Mouse (Mus musculus): ENCODE data around the gene Mnat1.
A peak's percentile ranks its signal among the peaks of the same experiment; 100 is the strongest.
"Not testable (repeated sequence)": the region's sequence is repeated elsewhere in the genome, so short reads cannot be mapped to it uniquely, and the experiment has no call there.

Mnat1 gene

GRCm38 (mm10) chr12:73123093-73124041 lies at the start of gene Mnat1:
Gene Mnat1, plus strand, starts transcription at chr12:73123717.
- no peaks in the 10 kb centered on the region for H3K9me3 ChIP-seq (ENCODE audit: low read length)
- no peaks in the 10 kb centered on the region for H3K36me3 ChIP-seq (ENCODE audit: insufficient read depth, low read length)
- H3K27me3 ChIP-seq (ENCODE audit: insufficient read depth, low read length): no peaks in the 10 kb centered on the region
- peak within 1 kb of the TSS; percentile 91 for H3K4me3 ChIP-seq (replicated peaks; ENCODE audit: low read length)
- TF ChIP-seq CTCF (conservative IDR thresholded peaks at IDR 0.05; ENCODE audit: low read length) (no peak), NANOG (IDR thresholded peaks at IDR 0.05; ENCODE audit: borderline replicate concordance, low read length) (no peak), POU5F1 (IDR thresholded peaks at IDR 0.05; ENCODE audit: borderline replicate concordance, low read length) (no peak)
- peaks cover 32% of the 10 kb centered on the region for H3K4me1 ChIP-seq (replicated peaks; ENCODE audit: low read depth, low read length)

GRCm38 (mm10) chr12:73081828-73082227 lies 41.7 kb upstream of the Mnat1 start:
- not testable (repeated sequence) for H3K9me3 ChIP-seq (ENCODE audit: low read length); H3K4me3 ChIP-seq (replicated peaks; ENCODE audit: low read length); H3K27me3 ChIP-seq (ENCODE audit: insufficient read depth, low read length); H3K36me3 ChIP-seq (ENCODE audit: insufficient read depth, low read length)
- H3K4me1 ChIP-seq (replicated peaks; ENCODE audit: low read depth, low read length): peaks cover 48% of the 10 kb centered on the region
- peak; percentile 76 for TF ChIP-seq NANOG (IDR thresholded peaks at IDR 0.05; ENCODE audit: borderline replicate concordance, low read length)

- Histone ChIP-seq H3K36me3 (ENCODE audit: insufficient read depth, low read length) (no peaks in the 10 kb centered on the region), H3K27me3 (ENCODE audit: insufficient read depth, low read length) (no peaks in the 10 kb centered on the region), H3K4me1 (replicated peaks; ENCODE audit: low read depth, low read length) (peaks cover 67% of the 10 kb centered on the region), H3K9me3 (ENCODE audit: low read length) (no peaks in the 10 kb centered on the region), H3K4me3 (replicated peaks; ENCODE audit: low read length) (peak overlapping the region; percentile 46; the same call in 1 of the 2 replicates)
- TF ChIP-seq POU5F1 (IDR thresholded peaks at IDR 0.05; ENCODE audit: borderline replicate concordance, low read length): no peak
- TF ChIP-seq CTCF (conservative IDR thresholded peaks at IDR 0.05; ENCODE audit: low read length): no peak
- TF ChIP-seq NANOG (IDR thresholded peaks at IDR 0.05; ENCODE audit: borderline replicate concordance, low read length): no peak
Observed at GRCm38 (mm10) chr12:73083773-73084172, 39.7 kb upstream of the Mnat1 start.

GRCm38 (mm10) chr12:73085739-73086630 lies 37.5 kb upstream of the Mnat1 start:
- peaks cover 88% of the 10 kb centered on the region for H3K4me1 ChIP-seq (replicated peaks; ENCODE audit: low read depth, low read length)
- H3K27me3 ChIP-seq (ENCODE audit: insufficient read depth, low read length): no peaks in the 10 kb centered on the region
- no peaks in the 10 kb centered on the region for H3K9me3 ChIP-seq (ENCODE audit: low read length)
- H3K36me3 ChIP-seq (ENCODE audit: insufficient read depth, low read length): peaks cover 5% of the 10 kb centered on the region; the same call in 1 of the 2 replicates
- peak overlapping the region; percentile 43 for H3K4me3 ChIP-seq (replicated peaks; ENCODE audit: low read length)
- TF ChIP-seq NANOG (IDR thresholded peaks at IDR 0.05; ENCODE audit: borderline replicate concordance, low read length) (peak; percentile 74), CTCF (conservative IDR thresholded peaks at IDR 0.05; ENCODE audit: low read length) (no peak), POU5F1 (IDR thresholded peaks at IDR 0.05; ENCODE audit: borderline replicate concordance, low read length) (peak; percentile 89)

GRCm38 (mm10) chr12:73087086-73087485 lies 36.4 kb upstream of the Mnat1 start:
- Histone ChIP-seq H3K27me3 (ENCODE audit: insufficient read depth, low read length) (no peaks in the 10 kb centered on the region), H3K36me3 (ENCODE audit: insufficient read depth, low read length) (peaks cover 8% of the 10 kb centered on the region; the same call in 1 of the 2 replicates), H3K4me3 (replicated peaks; ENCODE audit: low read length) (peak overlapping the region; percentile 43), H3K9me3 (ENCODE audit: low read length) (no peaks in the 10 kb centered on the region), H3K4me1 (replicated peaks; ENCODE audit: low read depth, low read length) (peaks cover 94% of the 10 kb centered on the region)
- TF ChIP-seq NANOG (IDR thresholded peaks at IDR 0.05; ENCODE audit: borderline replicate concordance, low read length) (no peak), CTCF (conservative IDR thresholded peaks at IDR 0.05; ENCODE audit: low read length) (no peak), POU5F1 (IDR thresholded peaks at IDR 0.05; ENCODE audit: borderline replicate concordance, low read length) (no peak)

GRCm38 (mm10) chr12:73088500-73088899 lies 35.0 kb upstream of the Mnat1 start:
- Histone ChIP-seq H3K9me3 (ENCODE audit: low read length) (no peaks in the 10 kb centered on the region), H3K4me3 (replicated peaks; ENCODE audit: low read length) (no peak overlapping the region)

GRCm38 (mm10) chr12:73088911-73089310 lies 34.6 kb upstream of the Mnat1 start:
- Histone ChIP-seq H3K4me3 (replicated peaks; ENCODE audit: low read length) (no peak overlapping the region), H3K4me1 (replicated peaks; ENCODE audit: low read depth, low read length) (peaks cover 93% of the 10 kb centered on the region), H3K36me3 (ENCODE audit: insufficient read depth, low read length) (peaks cover 8% of the 10 kb centered on the region; the same call in 1 of the 2 replicates), H3K27me3 (ENCODE audit: insufficient read depth, low read length) (no peaks in the 10 kb centered on the region), H3K9me3 (ENCODE audit: low read length) (no peaks in the 10 kb centered on the region)
- TF ChIP-seq CTCF (conservative IDR thresholded peaks at IDR 0.05; ENCODE audit: low read length): no peak
- no peak for TF ChIP-seq POU5F1 (IDR thresholded peaks at IDR 0.05; ENCODE audit: borderline replicate concordance, low read length)
- no peak for TF ChIP-seq NANOG (IDR thresholded peaks at IDR 0.05; ENCODE audit: borderline replicate concordance, low read length)

More at GRCm38 (mm10) chr12:73088500-73088899, 35.0 kb upstream of the Mnat1 start:
- peaks cover 95% of the 10 kb centered on the region for H3K4me1 ChIP-seq (replicated peaks; ENCODE audit: low read depth, low read length)
- TF ChIP-seq POU5F1 (IDR thresholded peaks at IDR 0.05; ENCODE audit: borderline replicate concordance, low read length): no peak
- TF ChIP-seq CTCF (conservative IDR thresholded peaks at IDR 0.05; ENCODE audit: low read length): no peak
- TF ChIP-seq NANOG (IDR thresholded peaks at IDR 0.05; ENCODE audit: borderline replicate concordance, low read length): no peak
- H3K36me3 ChIP-seq (ENCODE audit: insufficient read depth, low read length): peaks cover 8% of the 10 kb centered on the region; the same call in 1 of the 2 replicates
- H3K27me3 ChIP-seq (ENCODE audit: insufficient read depth, low read length): no peaks in the 10 kb centered on the region

All from E14TG2a.4 (cell line).